Mouse (Mus musculus): ENCODE data around the gene Brpf3. TPM values are rescaled to one million over a fixed set of nuclear protein-coding genes. Genes with fewer than 3 reads are reported as not detected.
A peak's percentile ranks its signal among the peaks of the same experiment; 100 is the strongest.
"Not testable (repeated sequence)": the region's sequence is repeated elsewhere in the genome, so short reads cannot be mapped to it uniquely, and the experiment has no call there.

The Brpf3 gene
- polyA plus RNA-seq, 1 experiment = 32.3 TPM

DNA sequence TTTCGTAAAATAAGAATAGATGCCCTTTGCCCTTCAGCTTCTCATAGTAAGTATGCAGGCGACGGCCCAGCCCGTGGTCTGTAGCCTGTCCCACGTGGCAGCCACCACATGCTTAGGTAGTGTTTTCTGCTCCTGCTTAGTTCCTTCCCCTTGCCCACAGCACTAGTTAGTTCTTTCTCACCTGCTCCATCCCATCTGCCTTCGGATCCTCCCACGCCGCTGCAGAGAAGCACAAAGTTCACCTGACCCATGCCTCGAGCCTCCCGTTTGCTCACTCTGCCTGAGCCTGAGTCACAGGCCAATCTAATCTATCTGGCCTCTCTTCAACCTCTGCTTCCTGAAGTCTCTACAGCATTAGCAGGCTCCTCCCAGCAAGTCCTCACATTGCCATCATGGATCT is 11.5 kb downstream of the Brpf3 start:
- no peak for DNase-seq
- H3K27ac ChIP-seq (ENCODE audit: insufficient read depth, low read length) = no peak overlapping the region
- TF ChIP-seq POLR2A (IDR thresholded peaks at IDR 0.05; ENCODE audit: borderline replicate concordance, insufficient read depth, low read length) (no peak), CTCF (IDR thresholded peaks at IDR 0.05; ENCODE audit: borderline replicate concordance, insufficient read depth, low read depth, low read length) (no peak)
- H3K4me3 ChIP-seq (replicated peaks; ENCODE audit: insufficient read depth, low read depth, low read length) = no peak overlapping the region
- no peaks in the 10 kb centered on the region for H3K4me1 ChIP-seq (ENCODE audit: control insufficient read depth, insufficient read depth, low read length)
- 95% methylated on average over 10 of the region's 10 CpGs for WGBS
- no peaks in the 10 kb centered on the region for H3K27me3 ChIP-seq (ENCODE audit: control insufficient read depth, insufficient read depth, low read length)

DNA sequence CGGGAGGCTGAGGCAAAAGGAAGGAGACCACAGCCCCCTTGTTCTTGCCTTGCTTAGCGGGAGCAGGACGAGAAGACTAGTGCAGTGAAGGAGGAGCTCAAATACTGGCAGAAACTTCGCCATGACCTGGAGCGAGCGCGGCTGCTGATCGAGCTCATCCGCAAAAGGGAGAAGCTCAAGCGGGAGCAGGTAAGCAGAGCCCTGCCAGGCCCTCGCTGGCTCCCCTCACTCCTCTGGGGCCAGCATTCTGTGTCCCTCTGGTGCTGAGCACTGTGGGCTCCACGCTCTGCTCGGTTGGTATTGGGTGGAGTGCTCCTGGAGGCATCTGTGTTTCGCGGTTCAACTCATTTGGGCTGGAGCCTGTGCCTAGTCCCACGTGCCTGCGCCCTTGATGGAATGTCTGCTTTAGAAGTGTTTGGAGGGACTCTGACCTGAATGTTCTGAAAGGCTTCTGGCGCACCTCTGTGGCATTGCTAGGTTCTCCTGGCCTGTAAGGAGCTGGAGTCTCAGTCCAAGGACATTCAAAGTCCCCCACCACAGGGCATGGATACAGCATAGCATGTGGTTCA is 13.7 kb downstream of the Brpf3 start:
- no peak overlapping the region for H3K27ac ChIP-seq (ENCODE audit: insufficient read depth, low read length)
- TF ChIP-seq POLR2A (IDR thresholded peaks at IDR 0.05; ENCODE audit: borderline replicate concordance, insufficient read depth, low read length) (no peak), CTCF (IDR thresholded peaks at IDR 0.05; ENCODE audit: borderline replicate concordance, insufficient read depth, low read depth, low read length) (no peak)
- 89% methylated on average over 18 of the region's 18 CpGs for WGBS
- no peaks in the 10 kb centered on the region for H3K4me1 ChIP-seq (ENCODE audit: control insufficient read depth, insufficient read depth, low read length)
- no peak for DNase-seq
- H3K4me3 ChIP-seq (replicated peaks; ENCODE audit: insufficient read depth, low read depth, low read length) = no peak overlapping the region
- no peaks in the 10 kb centered on the region for H3K27me3 ChIP-seq (ENCODE audit: control insufficient read depth, insufficient read depth, low read length)

DNA sequence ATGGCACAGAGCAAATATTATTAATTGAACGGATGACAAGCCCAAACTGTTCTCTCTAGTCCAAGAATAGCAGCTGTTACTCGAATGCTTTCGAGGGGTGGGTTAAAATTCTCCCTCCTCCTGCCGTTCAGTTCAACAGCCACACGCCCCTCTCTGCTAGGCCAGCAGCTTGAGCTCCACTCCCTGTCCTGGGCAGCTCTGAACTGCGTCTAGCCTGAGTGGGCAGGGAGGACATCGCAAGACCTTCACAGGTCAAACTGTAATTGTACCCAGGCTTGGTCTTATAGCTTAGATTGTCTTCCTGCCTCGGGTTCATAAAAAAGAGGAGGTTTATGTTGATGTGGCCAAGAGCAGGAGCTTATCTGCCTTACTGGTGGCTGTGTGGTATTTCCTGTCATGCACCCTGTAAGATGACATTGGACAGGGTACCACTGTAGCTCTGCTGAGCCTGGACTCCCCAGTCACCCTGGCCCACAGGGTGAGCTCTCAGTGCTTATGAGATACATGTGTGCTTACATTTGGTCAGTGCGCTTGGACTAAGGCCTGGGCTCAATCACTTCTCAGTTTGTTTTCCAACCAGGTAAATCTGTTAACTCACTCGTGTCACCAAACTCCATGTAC is 14.6 kb downstream of the Brpf3 start:
- no peak overlapping the region for H3K27ac ChIP-seq (ENCODE audit: insufficient read depth, low read length)
- no peaks in the 10 kb centered on the region for H3K4me1 ChIP-seq (ENCODE audit: control insufficient read depth, insufficient read depth, low read length)
- 67% methylated on average over 10 of the region's 10 CpGs for WGBS
- TF ChIP-seq CTCF (IDR thresholded peaks at IDR 0.05; ENCODE audit: borderline replicate concordance, insufficient read depth, low read depth, low read length) = no peak
- TF ChIP-seq POLR2A (IDR thresholded peaks at IDR 0.05; ENCODE audit: borderline replicate concordance, insufficient read depth, low read length) = no peak
- DNase-seq = no peak
- no peak overlapping the region for H3K4me3 ChIP-seq (replicated peaks; ENCODE audit: insufficient read depth, low read depth, low read length)
- H3K27me3 ChIP-seq (ENCODE audit: control insufficient read depth, insufficient read depth, low read length) = no peaks in the 10 kb centered on the region

DNA sequence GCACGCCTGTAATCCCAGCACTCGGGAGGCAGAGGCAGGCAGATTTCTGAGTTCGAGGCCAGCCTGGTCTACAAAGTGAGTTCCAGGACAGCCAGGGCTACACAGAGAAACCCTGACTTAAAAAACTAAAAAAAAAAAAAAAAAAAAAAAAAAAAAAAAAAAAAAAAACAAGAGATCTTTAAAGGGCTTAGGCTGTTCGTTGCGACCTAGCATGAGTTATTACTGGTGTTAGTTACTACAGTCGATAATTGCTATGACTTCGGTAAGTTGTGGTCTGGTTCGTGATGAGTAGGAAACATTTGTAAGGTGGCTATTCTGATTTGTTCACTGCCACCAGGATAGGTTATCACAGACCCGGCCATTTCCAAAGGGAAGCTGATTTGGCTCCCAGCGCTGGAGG is 15.4 kb downstream of the Brpf3 start:
- H3K27ac ChIP-seq (ENCODE audit: insufficient read depth, low read length); DNase-seq; H3K27me3 ChIP-seq (ENCODE audit: control insufficient read depth, insufficient read depth, low read length); H3K4me3 ChIP-seq (replicated peaks; ENCODE audit: insufficient read depth, low read depth, low read length); H3K4me1 ChIP-seq (ENCODE audit: control insufficient read depth, insufficient read depth, low read length): not testable (repeated sequence)
- 96% methylated on average over 10 of the region's 10 CpGs for WGBS

DNA sequence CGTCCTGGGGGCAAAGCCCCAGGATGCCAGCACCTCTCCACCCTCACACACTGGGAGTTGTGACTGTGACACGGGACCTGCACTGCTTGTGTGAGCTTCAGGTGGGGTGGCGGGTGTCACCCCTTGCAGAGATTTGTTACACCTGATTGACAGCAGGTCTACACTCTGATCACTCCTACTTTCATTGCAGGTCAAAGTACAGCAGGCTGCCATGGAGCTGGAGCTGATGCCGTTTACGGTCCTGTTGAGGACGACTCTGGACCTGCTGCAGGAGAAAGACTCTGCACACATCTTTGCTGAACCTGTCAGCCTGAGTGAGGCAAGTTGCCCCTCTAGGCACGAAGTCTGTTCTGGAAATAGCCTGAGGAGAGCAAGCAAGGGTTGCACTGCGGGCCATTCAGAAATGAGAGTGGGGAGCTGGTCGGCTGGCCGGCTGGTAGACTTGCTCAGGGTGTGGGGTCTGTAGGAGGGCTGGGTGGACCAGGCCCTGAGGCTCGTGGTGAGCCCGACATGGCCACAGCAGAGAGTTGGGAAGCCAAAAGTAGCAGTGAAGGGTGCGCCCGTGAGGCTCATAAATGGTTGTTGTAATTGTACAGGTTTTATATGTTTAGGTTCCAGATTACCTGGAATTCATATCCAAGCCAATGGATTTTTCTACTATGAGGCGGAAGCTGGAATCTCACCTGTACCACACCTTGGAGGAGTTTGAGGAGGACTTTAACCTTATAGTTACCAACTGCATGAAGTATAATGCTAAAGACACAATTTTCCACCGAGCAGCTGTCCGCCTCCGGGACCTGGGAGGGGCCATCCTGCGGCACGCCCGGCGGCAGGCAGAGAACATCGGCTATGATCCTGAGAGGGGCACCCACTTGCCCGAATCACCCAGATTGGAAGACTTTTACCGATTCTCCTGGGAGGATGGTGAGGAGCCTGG is 16.3 kb downstream of the Brpf3 start:
- no peak for DNase-seq
- H3K4me3 ChIP-seq (replicated peaks; ENCODE audit: insufficient read depth, low read depth, low read length) = no peak overlapping the region
- no peak overlapping the region for H3K27ac ChIP-seq (ENCODE audit: insufficient read depth, low read length)
- no peaks in the 10 kb centered on the region for H3K27me3 ChIP-seq (ENCODE audit: control insufficient read depth, insufficient read depth, low read length)
- WGBS = 97% methylated on average over 25 of the region's 25 CpGs
- H3K4me1 ChIP-seq (ENCODE audit: control insufficient read depth, insufficient read depth, low read length) = peaks cover 2% of the 10 kb centered on the region
- TF ChIP-seq CTCF (IDR thresholded peaks at IDR 0.05; ENCODE audit: borderline replicate concordance, insufficient read depth, low read depth, low read length) = no peak
- no peak for TF ChIP-seq POLR2A (IDR thresholded peaks at IDR 0.05; ENCODE audit: borderline replicate concordance, insufficient read depth, low read length)

DNA sequence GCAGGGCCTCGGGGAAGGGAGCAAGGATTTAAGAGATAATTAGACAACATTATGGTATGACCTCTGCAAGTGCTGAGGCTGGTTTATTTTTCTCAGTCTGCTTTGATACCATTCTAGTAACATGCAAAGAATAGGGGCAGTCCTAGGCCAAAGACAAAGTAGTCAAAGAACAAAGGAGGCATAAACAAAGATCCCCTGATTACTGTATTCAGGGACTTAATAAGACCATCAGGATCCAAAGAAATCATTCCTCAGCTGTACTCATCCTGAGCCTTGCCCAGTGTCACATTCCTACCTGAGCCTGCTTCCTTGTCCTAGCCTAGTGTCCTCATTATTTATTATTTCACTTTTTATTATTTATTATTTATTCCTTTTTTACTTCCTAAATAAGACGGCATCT is 19.3 kb downstream of the Brpf3 start:
- peaks cover 26% of the 10 kb centered on the region for H3K4me1 ChIP-seq (ENCODE audit: control insufficient read depth, insufficient read depth, low read length)
- DNase-seq = no peak
- H3K27me3 ChIP-seq (ENCODE audit: control insufficient read depth, insufficient read depth, low read length) = no peaks in the 10 kb centered on the region
- 90% methylated on average over 2 of the region's 2 CpGs for WGBS
- no peak for TF ChIP-seq CTCF (IDR thresholded peaks at IDR 0.05; ENCODE audit: borderline replicate concordance, insufficient read depth, low read depth, low read length)
- no peak for TF ChIP-seq POLR2A (IDR thresholded peaks at IDR 0.05; ENCODE audit: borderline replicate concordance, insufficient read depth, low read length)
- no peak overlapping the region for H3K4me3 ChIP-seq (replicated peaks; ENCODE audit: insufficient read depth, low read depth, low read length)
- H3K27ac ChIP-seq (ENCODE audit: insufficient read depth, low read length) = no peak overlapping the region

DNA sequence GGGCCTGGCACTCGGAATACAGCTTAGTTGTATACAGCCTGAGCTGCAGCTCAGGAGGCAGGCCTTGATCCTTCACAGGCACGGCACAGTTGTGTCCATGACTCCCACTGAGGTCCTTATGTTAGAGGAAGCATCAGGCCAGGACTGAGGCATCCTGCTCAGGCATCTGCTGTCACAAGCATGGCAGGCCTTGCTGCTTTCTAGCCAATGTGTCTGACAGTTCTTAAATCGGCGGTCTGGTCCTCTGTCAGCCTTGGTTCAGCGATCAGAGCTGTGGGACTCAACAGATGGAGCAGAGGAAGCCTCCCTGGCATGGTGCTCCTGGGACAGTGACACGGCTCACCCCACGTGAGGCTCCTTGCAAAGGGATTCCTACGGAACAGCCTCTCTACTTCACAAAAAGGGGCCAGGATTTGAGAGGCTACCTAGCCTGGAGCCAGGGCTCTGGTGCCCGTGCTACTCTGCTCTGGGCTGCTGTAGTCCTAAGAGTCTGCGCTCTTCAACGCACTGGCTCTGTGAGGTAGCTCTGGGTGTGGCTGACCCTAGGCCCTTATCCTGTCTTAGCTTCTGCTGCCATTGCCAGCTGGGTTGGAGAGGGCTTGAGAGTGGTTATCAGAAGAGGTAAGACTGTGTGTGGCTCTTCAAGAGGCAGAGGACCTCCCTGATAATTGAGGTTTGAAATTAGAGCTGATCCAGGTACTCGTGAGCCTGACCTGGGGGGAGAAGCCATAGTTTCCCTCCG is 22.3 kb downstream of the Brpf3 start:
- no peaks in the 10 kb centered on the region for H3K27me3 ChIP-seq (ENCODE audit: control insufficient read depth, insufficient read depth, low read length)
- TF ChIP-seq POLR2A (IDR thresholded peaks at IDR 0.05; ENCODE audit: borderline replicate concordance, insufficient read depth, low read length) (no peak), CTCF (IDR thresholded peaks at IDR 0.05; ENCODE audit: borderline replicate concordance, insufficient read depth, low read depth, low read length) (no peak; the same call in 1 of the 2 replicates)
- 14% methylated on average over 13 of the region's 13 CpGs for whole genome bisulfite sequencing
- H3K27ac ChIP-seq (ENCODE audit: insufficient read depth, low read length) = no peak overlapping the region
- H3K4me1 ChIP-seq (ENCODE audit: control insufficient read depth, insufficient read depth, low read length) = peaks cover 32% of the 10 kb centered on the region
- DNase-seq = peak; percentile 86 to 96
- no peak overlapping the region for H3K4me3 ChIP-seq (replicated peaks; ENCODE audit: insufficient read depth, low read depth, low read length)
